Mouse (Mus musculus): ENCODE results near the gene Pde7b. TPM values are rescaled to one million over a fixed set of nuclear protein-coding genes. Genes with fewer than 3 reads are reported as not detected.
A peak's percentile ranks its signal among the peaks of the same experiment; 100 is the strongest.

Gene Pde7b
- total RNA-seq (2021), result 10 to 100 TPM; 50.3 to 61.4 TPM
- long read RNA-seq, experiment 1, partial matches to known transcripts, result 0 of 1 reads
- long read RNA-seq, experiment 1, other reads (novel, unspliced or antisense), result 1 of 1 reads
- long read RNA-seq, experiment 2, full-length matches to known transcripts, result 2 of 7 reads
- long read RNA-seq, experiment 2, partial matches to known transcripts, result 0 of 7 reads
- long read RNA-seq, experiment 2, other reads (novel, unspliced or antisense), result 5 of 7 reads

- intact Hi-C loops (cut with DNase I), result loop anchor here (2.0 to 5.0 kb wide), 3 partner anchors 92 to 318 kb away; no protein-coding TSS in a partner anchor
- DNase-seq (ENCODE audit: extremely low spot score in 1 of 2, low spot score in 2 of 2), result peak; percentile 81 to 82
- Histone ChIP-seq H3K27ac (peak within 1 kb of the TSS; percentile 85), H3K4me3 (peak within 1 kb of the TSS; percentile 65)
- TF ChIP-seq CTCF (IDR thresholded peaks at IDR 0.05), result no peak; the same call in 1 of the 2 replicates
Measured at GRCm38 (mm10) chr10:20724906-20725305, at the start of gene Pde7b. TSS of gene Pde7b (minus strand) at chr10:20725078.

GRCm38 (mm10) chr10:20772056-20772455 lies 47.2 kb upstream of the Pde7b start:
- TF ChIP-seq CTCF (IDR thresholded peaks at IDR 0.05), result no peak
- Histone ChIP-seq H3K4me3 (no peak overlapping the region), H3K27ac (no peak overlapping the region)
- DNase-seq (ENCODE audit: extremely low spot score in 1 of 2, low spot score in 2 of 2), result no peak
- intact Hi-C loops (cut with DNase I), result no loop called here

- Histone ChIP-seq H3K4me3 (no peak overlapping the region), H3K27ac (no peak overlapping the region)
- no peak for DNase-seq (ENCODE audit: extremely low spot score in 1 of 2, low spot score in 2 of 2)
- no peak for TF ChIP-seq CTCF (IDR thresholded peaks at IDR 0.05)
- intact Hi-C loops (cut with DNase I), result no loop called here
Measured at GRCm38 (mm10) chr10:20770418-20770888, 45.6 kb upstream of the Pde7b start.

- no peak overlapping the region for H3K4me3 ChIP-seq
- TF ChIP-seq CTCF (IDR thresholded peaks at IDR 0.05), result no peak
- intact Hi-C loops (cut with DNase I), result no loop called here
- DNase-seq (ENCODE audit: extremely low spot score in 1 of 2, low spot score in 2 of 2), result no peak
- H3K27ac ChIP-seq, result no peak overlapping the region
Measured at GRCm38 (mm10) chr10:20769557-20770417, 44.9 kb upstream of the Pde7b start.

- DNase-seq (ENCODE audit: extremely low spot score in 1 of 2, low spot score in 2 of 2), result no peak
- Histone ChIP-seq H3K27ac (no peak overlapping the region), H3K4me3 (no peak overlapping the region)
- intact Hi-C loops (cut with DNase I), result no loop called here
- TF ChIP-seq CTCF (IDR thresholded peaks at IDR 0.05), result no peak
Measured at GRCm38 (mm10) chr10:20764352-20764751, 39.5 kb upstream of the Pde7b start.

- no peak overlapping the region for H3K27ac ChIP-seq
- intact Hi-C loops (cut with DNase I), result no loop called here
- no peak overlapping the region for H3K4me3 ChIP-seq
- DNase-seq (ENCODE audit: extremely low spot score in 1 of 2, low spot score in 2 of 2), result no peak
- no peak for TF ChIP-seq CTCF (IDR thresholded peaks at IDR 0.05)
Measured at GRCm38 (mm10) chr10:20758939-20759338, 34.1 kb upstream of the Pde7b start.

- Histone ChIP-seq H3K27ac (no peak overlapping the region), H3K4me3 (no peak overlapping the region)
- no peak for DNase-seq (ENCODE audit: extremely low spot score in 1 of 2, low spot score in 2 of 2)
- intact Hi-C loops (cut with DNase I), result no loop called here
- no peak for TF ChIP-seq CTCF (IDR thresholded peaks at IDR 0.05)
Measured at GRCm38 (mm10) chr10:20758259-20758658, 33.4 kb upstream of the Pde7b start.

GRCm38 (mm10) chr10:20756219-20756618 lies 31.3 kb upstream of the Pde7b start:
- no peak for TF ChIP-seq CTCF (IDR thresholded peaks at IDR 0.05)
- H3K4me3 ChIP-seq, result no peak overlapping the region

GRCm38 (mm10) chr10:20752883-20753282 lies 28.0 kb upstream of the Pde7b start:
- TF ChIP-seq CTCF (IDR thresholded peaks at IDR 0.05), result no peak
- Histone ChIP-seq H3K4me3 (no peak overlapping the region), H3K27ac (no peak overlapping the region)
- intact Hi-C loops (cut with DNase I), result no loop called here
- DNase-seq (ENCODE audit: extremely low spot score in 1 of 2, low spot score in 2 of 2), result no peak

More at GRCm38 (mm10) chr10:20756219-20756618, 31.3 kb upstream of the Pde7b start:
- no peak for DNase-seq (ENCODE audit: extremely low spot score in 1 of 2, low spot score in 2 of 2)
- no peak overlapping the region for H3K27ac ChIP-seq
- intact Hi-C loops (cut with DNase I), result no loop called here

GRCm38 (mm10) chr10:20750642-20751251 lies 25.9 kb upstream of the Pde7b start:
- DNase-seq (ENCODE audit: extremely low spot score in 1 of 2, low spot score in 2 of 2), result no peak
- intact Hi-C loops (cut with DNase I), result no loop called here
- no peak for TF ChIP-seq CTCF (IDR thresholded peaks at IDR 0.05)
- H3K27ac ChIP-seq, result peak overlapping the region; percentile 69
- no peak overlapping the region for H3K4me3 ChIP-seq

- intact Hi-C loops (cut with DNase I), result no loop called here
- no peak overlapping the region for H3K4me3 ChIP-seq
- H3K27ac ChIP-seq, result no peak overlapping the region
- DNase-seq (ENCODE audit: extremely low spot score in 1 of 2, low spot score in 2 of 2), result no peak
- TF ChIP-seq CTCF (IDR thresholded peaks at IDR 0.05), result no peak
Measured at GRCm38 (mm10) chr10:20748938-20749337, 24.1 kb upstream of the Pde7b start.

- no peak for DNase-seq (ENCODE audit: extremely low spot score in 1 of 2, low spot score in 2 of 2)
- no peak for TF ChIP-seq CTCF (IDR thresholded peaks at IDR 0.05)
- no peak overlapping the region for H3K4me3 ChIP-seq
- intact Hi-C loops (cut with DNase I), result no loop called here
- H3K27ac ChIP-seq, result no peak overlapping the region
Measured at GRCm38 (mm10) chr10:20747229-20747628, 22.4 kb upstream of the Pde7b start.

All from left cerebral cortex, adult 2 months (tissue).